Comparison of ENCODE assay signal across 8 mouse cellular contexts in the genomic region with DNA sequence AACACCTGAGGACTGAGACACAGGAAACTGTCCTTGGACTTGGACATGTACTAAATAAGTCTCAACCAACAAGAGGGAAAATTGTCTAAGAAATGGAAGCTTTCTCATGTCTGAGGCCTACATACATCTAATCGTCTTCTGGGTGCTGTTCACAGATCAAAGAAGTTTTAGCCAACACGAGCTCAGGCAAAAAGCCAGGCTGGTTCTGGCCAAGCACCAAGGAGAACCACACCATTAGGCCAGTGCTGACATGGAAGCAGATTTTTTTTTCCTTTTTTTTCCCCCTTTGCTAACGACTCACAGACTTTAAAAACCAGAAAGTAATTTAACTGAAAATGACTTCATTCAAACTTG. TPM values are rescaled to one million over a fixed set of nuclear protein-coding genes. Genes with fewer than 3 reads are reported as not detected.
DNase-seq lines count a peak whose midpoint lies in the region; ATAC-seq and TF ChIP-seq lines count a peak whose summit lies in the region.

No protein-coding gene starts in this region.

- ATAC-seq in cerebellum, adult (ENCODE audit: insufficient number of reproducible peaks, low FRiP score, low TSS enrichment): no peak
- no peak for ATAC-seq in midbrain, embryonic 13.5 days

- no peak overlapping the region for H3K4me2 ChIP-seq in midbrain, embryonic 13.5 days (replicated peaks)

- H3K9me3 ChIP-seq in midbrain, embryonic 13.5 days: no peaks in the 10 kb centered on the region

- peaks cover 28% of the 10 kb centered on the region for H3K36me3 ChIP-seq in midbrain, embryonic 13.5 days

- no peak overlapping the region; the same call in 1 of the 2 replicates for H3K4me3 ChIP-seq in layer of hippocampus, adult 2 months
- H3K4me3 ChIP-seq in midbrain, embryonic 13.5 days (replicated peaks): no peak overlapping the region

- H3K27me3 ChIP-seq in midbrain, embryonic 13.5 days: no peaks in the 10 kb centered on the region

- no peak for TF ChIP-seq CTCF in layer of hippocampus, adult 2 months (conservative IDR thresholded peaks at IDR 0.05)

- no peak overlapping the region for H3K9ac ChIP-seq in midbrain, embryonic 13.5 days (replicated peaks)

- peak; percentile 38 for DNase-seq in cerebellum, adult 11 months
- DNase-seq in layer of hippocampus, adult 2 months (ENCODE audit: low spot score in 2 of 2): no peak
- no peak for DNase-seq in layer of hippocampus, adult 11-12 months (ENCODE audit: low spot score)
- peak; percentile 65 to 72 for DNase-seq in cerebellum, postnatal 10 days
- DNase-seq in lung, postnatal 10 days: peak; percentile 51
- no peak for DNase-seq in layer of hippocampus, adult 9-11 months

- WGBS in midbrain, embryonic 13.5 days: 81% methylated on average over 3 of the region's 3 CpGs

- H3K4me1 ChIP-seq in midbrain, embryonic 13.5 days (replicated peaks): peaks cover 33% of the 10 kb centered on the region

- H3K27ac ChIP-seq in layer of hippocampus, adult 2 months: peak overlapping the region; percentile 52; the same call in 1 of the 2 replicates
- H3K27ac ChIP-seq in midbrain, embryonic 13.5 days: no peak overlapping the region

RNA-seq across cellular contexts. Expression of a gene that starts 5.3 kb away (rescaled TPM):
- total RNA-seq in layer of hippocampus, adult 2 months (2021): 10 to 100 TPM; 36.7 to 44.6 TPM
- 23.3 and 25.0 TPM in 2 replicates for polyA plus RNA-seq in midbrain, embryonic 13.5 days (2015; fragmentation: Nextera tagmentation; extraction: Ambion mirVana)

RNA-seq across cellular contexts. Expression of a gene that starts 29.6 kb away (rescaled TPM):
- under 1 TPM; 0.52 to 0.67 TPM for total RNA-seq in layer of hippocampus, adult 2 months (2021)
- 1.2 and 1.6 TPM in 2 replicates for polyA plus RNA-seq in midbrain, embryonic 13.5 days (2015; fragmentation: Nextera tagmentation; extraction: Ambion mirVana)

Comparison
In these comparisons a context has a peak if more than half of its experiments do, and no peak if none do; other contexts are left out.
1. DNase-seq: peak in cerebellum, adult 11 months (single experiment), cerebellum, postnatal 10 days (2 of 2) and lung, postnatal 10 days (single experiment); none in layer of hippocampus, adult 2 months (0 of 2), layer of hippocampus, adult 11-12 months (single experiment) and layer of hippocampus, adult 9-11 months (single experiment).